Mouse (Mus musculus) bone marrow, adult 2 months (tissue): Measurements from ENCODE around the gene Zfp800. TPM values are rescaled to one million over a fixed set of nuclear protein-coding genes. Genes with fewer than 3 reads are reported as not detected.

Experiments
- H3K27ac ChIP-seq: fragments of 200-500 bp; 2 replicates; pipeline ENCODE4 v1.5.1; 2012; ENCODE audit warnings: low read depth, mild to moderate bottlenecking, control low read depth, inconsistent platforms, low read length; ENCODE audit not compliant: control insufficient read depth, poor library complexity, insufficient read depth
- H3K4me1 ChIP-seq: fragments of 200-500 bp; 2 replicates; pipeline ENCODE4 v1.6.1; 2011; ENCODE audit warnings: low read length; ENCODE audit not compliant: control insufficient read depth, insufficient read depth
- H3K4me3 ChIP-seq: fragments of 200-500 bp; replicated peaks from 2 replicates; pipeline ENCODE3; 2011; ENCODE audit warnings: mild to moderate bottlenecking, low read depth, low read length, control low read depth; ENCODE audit not compliant: control insufficient read depth
- CTCF ChIP-seq: fragments of 200-500 bp; IDR thresholded peaks from 2 replicates; pipeline ENCODE4 v1.5.1; 2011; ENCODE audit warnings: low read length, control low read depth; ENCODE audit not compliant: control insufficient read depth, insufficient read depth
- POLR2A ChIP-seq: fragments of 200-500 bp; IDR thresholded peaks from 2 replicates; pipeline ENCODE4 v1.6.1; 2011; ENCODE audit warnings: low read depth, mild to moderate bottlenecking, control low read depth, low read length, borderline replicate concordance; ENCODE audit not compliant: control insufficient read depth
- WGBS: fragments of 180-500 bp; shearing (Covaris S2); methylation state at CpG from one replicate; pipeline ENCODE4 v1.1.7; 2018; 5-methylcytosine and 5-hydroxymethylcytosine counted together
- polyA plus RNA-seq: library from polyadenylated mRNA; stranded (reverse); fragments of >200 nt; gene quantifications from 2 replicates; pipeline ENCODE4 v1.2.4, GENCODE M21; 2011; ENCODE audit warnings: low replicate concordance; ENCODE audit not compliant: missing spikeins, insufficient read depth, insufficient read length

Zfp800 gene
- polyA plus RNA-seq, 1 experiment, result 10.0 TPM

GRCm38 (mm10) chr6:28385169-28385568 lies 12.6 kb downstream of the Zfp800 start:
- WGBS, result 61% methylated on average over 3 of the region's 3 CpGs

GRCm38 (mm10) chr6:28381983-28382382 lies 15.8 kb downstream of the Zfp800 start:
- Histone ChIP-seq H3K4me1 (no peaks in the 10 kb centered on the region), H3K4me3 (no peak overlapping the region), H3K27ac (no peak overlapping the region)
- TF ChIP-seq POLR2A (no peak), CTCF (no peak)
- WGBS, result 7% methylated on average over 4 of the region's 4 CpGs

More at GRCm38 (mm10) chr6:28385169-28385568, 12.6 kb downstream of the Zfp800 start:
- Histone ChIP-seq H3K27ac (no peak overlapping the region), H3K4me1 (no peaks in the 10 kb centered on the region), H3K4me3 (no peak overlapping the region)
- TF ChIP-seq CTCF (no peak), POLR2A (no peak)

GRCm38 (mm10) chr6:28369966-28370683 lies 27.7 kb downstream of the Zfp800 start:
- Histone ChIP-seq H3K27ac (no peak overlapping the region), H3K4me3 (no peak overlapping the region), H3K4me1 (no peaks in the 10 kb centered on the region)
- WGBS, result 82% methylated on average over 6 of the region's 6 CpGs
- TF ChIP-seq CTCF (no peak), POLR2A (no peak)

DNA sequence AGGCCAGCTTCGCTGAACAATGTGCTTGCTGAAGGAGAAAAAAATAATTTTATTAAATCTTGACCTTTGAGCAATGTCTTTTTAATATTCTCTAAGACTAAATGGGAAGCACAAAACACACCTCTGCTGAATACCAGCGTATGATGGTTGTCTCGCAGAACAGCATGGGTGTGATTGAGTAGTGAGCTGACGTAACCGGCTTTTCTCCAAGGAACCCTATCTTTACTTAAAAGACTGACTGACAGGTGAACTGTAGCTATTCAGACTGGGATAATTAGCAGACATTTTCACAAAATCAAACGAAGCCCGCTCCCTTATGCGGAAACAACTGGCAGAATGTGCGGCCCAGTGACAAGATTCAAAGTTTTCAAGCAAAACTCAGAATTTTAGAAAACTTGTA lies 30.2 kb downstream of the Zfp800 start:
- 93% methylated on average over 9 of the region's 9 CpGs for WGBS
- H3K4me1 ChIP-seq, result no peaks in the 10 kb centered on the region
- no peak overlapping the region for H3K4me3 ChIP-seq
- TF ChIP-seq POLR2A (no peak), CTCF (no peak)
- H3K27ac ChIP-seq, result no peak overlapping the region

DNA sequence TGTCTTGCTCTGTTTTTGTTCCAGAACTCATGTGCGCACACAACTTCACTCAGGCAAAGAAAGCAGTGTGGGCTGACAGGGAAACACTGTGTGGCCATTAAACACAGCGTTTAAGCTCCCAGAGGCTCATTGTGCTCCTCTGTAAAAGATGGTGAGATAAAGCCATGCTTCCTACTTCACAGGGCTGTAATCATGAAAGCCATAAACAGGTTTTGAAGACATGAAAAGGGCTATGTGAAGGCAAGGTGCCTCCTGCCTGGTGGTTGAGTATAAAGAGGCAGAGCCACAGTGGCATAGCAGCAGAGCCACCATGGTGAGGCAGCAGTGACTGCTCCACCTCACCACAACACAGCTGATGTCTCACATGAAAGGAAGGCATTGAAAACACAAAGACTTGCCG lies 46.7 kb downstream of the Zfp800 start:
- 74% methylated on average over 3 of the region's 3 CpGs for WGBS
- TF ChIP-seq POLR2A (no peak), CTCF (no peak)
- Histone ChIP-seq H3K4me3 (no peak overlapping the region), H3K4me1 (no peaks in the 10 kb centered on the region), H3K27ac (no peak overlapping the region)

DNA sequence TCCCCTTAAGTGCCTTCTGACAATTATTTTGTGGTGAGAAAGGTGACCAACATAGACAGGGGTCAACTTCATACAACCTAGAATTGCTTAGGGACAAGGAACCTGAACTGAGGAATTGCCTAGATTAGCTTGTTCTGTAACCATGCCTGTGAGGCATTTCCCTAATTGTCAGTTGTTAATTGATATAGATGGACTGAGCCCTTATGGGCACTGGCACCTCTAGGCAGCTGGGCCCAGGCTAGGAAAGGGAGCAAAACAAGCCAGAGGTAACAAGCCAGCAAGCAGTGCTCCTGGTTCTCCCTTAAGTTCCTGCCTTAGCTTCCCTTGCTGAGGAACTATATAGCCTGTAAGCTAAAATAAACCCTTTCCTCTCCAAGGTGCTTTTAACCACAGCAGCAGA lies 52.1 kb downstream of the Zfp800 start:
- Histone ChIP-seq H3K27ac (no peak overlapping the region), H3K4me1 (peaks cover 1% of the 10 kb centered on the region; the same call in 1 of the 2 replicates), H3K4me3 (no peak overlapping the region)
- no peak for TF ChIP-seq POLR2A
- no peak for TF ChIP-seq CTCF

DNA sequence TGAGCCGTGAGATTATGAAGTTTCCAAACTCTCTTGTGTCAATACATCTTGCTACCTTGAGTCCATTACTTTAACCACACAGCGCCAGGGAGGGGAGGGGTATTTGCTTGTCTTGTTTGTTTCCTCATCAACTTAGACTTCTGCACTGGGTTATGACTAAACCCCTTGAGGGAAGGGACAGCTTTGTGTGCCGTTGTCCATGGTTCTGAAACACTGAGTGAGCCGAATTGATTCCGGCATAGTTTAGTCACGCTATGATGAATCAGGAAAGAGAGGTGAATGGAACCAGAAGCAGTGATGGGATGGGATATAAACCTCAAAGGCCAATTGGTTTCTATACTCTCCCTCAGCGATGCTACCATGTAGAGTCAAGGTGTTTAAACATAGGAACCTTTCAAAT lies 52.6 kb downstream of the Zfp800 start:
- H3K4me3 ChIP-seq, result no peak overlapping the region
- H3K27ac ChIP-seq, result no peak overlapping the region
- peaks cover 1% of the 10 kb centered on the region; the same call in 1 of the 2 replicates for H3K4me1 ChIP-seq
- WGBS, result 74% methylated on average over 7 of the region's 7 CpGs
- TF ChIP-seq CTCF (no peak), POLR2A (no peak)

DNA sequence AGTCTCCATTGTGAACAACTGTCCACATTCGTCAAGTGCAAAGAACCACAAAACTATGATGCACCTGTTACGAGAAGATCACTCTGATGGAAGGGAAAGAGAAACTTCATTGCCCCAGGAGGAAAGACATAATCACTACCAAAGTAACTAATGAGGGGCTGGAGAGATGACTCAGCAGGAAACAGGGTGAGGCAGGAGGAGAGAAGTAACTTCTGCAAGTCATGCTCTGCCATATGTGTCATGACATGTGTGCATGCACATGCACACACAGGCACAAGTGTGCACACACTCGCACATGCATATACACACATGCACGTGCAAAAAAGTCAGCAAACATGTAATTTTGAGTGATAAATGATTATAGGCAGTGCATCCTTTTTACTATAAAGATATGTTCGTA lies 54.9 kb downstream of the Zfp800 start:
- Histone ChIP-seq H3K4me1 (peaks cover 1% of the 10 kb centered on the region; the same call in 1 of the 2 replicates), H3K4me3 (no peak overlapping the region), H3K27ac (no peak overlapping the region)
- no peak for TF ChIP-seq CTCF
- no peak for TF ChIP-seq POLR2A
- WGBS, result 46% methylated on average over 5 of the region's 5 CpGs
